20 mouse cellular contexts compared by ENCODE assay signal in the genomic region with DNA sequence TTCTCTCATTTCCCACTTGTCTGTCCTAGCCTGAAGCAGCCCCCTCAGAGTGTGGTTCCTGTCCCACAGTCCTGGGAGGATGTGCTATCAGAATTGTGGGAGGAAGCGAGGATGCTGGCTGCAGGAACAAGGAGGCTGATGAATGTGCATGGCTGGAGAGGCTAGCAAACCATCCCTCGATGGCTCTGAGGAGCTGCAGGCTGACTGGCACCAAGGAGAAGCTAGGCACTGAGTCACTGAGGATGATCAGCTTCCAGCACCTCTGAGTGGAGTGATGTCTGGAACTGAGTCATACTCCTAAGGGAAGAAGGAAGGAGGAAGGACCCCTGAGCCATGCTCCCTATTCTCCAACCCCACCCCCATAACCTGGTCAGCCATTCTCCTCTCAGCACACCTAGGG.
DNase-seq lines count a peak whose midpoint lies in the region; TF ChIP-seq lines count a peak whose summit lies in the region.
"Had no signal": no experiment of that assay in that cellular context is flagged by ENCODE, and none has a peak within 500 bp of the region (broad histone marks: within the 10 kb centered on the region; RNA-seq: fewer than 3 reads in every experiment).

No protein-coding gene starts in this region.

- DNase-seq in frontal cortex, postnatal 36 days (ENCODE audit: low spot score in 2 of 2): peak; percentile 12 to 17
- DNase-seq in frontal cortex, postnatal 25 days (ENCODE audit: low spot score in 2 of 2): no peak
- DNase-seq in left cerebral cortex, adult 2 months (ENCODE audit: extremely low spot score in 1 of 2, low spot score in 2 of 2): peak; percentile 13 to 22
- no peak for DNase-seq in left cerebral cortex, adult 11 months (ENCODE audit: low spot score)
- peak; percentile 16 to 19 for DNase-seq in right cerebral cortex, postnatal 36 days (ENCODE audit: low spot score in 2 of 2)
- DNase-seq in right cerebral cortex, postnatal 10 days (ENCODE audit: low spot score in 2 of 2): no peak
- DNase-seq: adrenal gland, postnatal 10 days; adrenal gland, postnatal 36 days; B cell, adult 2 months; cerebellum, adult 11 months; cerebellum, adult 2 months; cerebellum, adult 9-11 months; cerebellum, postnatal 25 days; forebrain, postnatal 0 days; gastrocnemius, postnatal 25 days; heart, adult 2 months had no signal

- H3K4me3 ChIP-seq in left cerebral cortex, adult 2 months: no peak overlapping the region
- H3K4me3 ChIP-seq: embryonic facial prominence, embryonic 12.5 days; embryonic facial prominence, embryonic 15.5 days; heart, adult 2 months; hindbrain, embryonic 12.5 days; hindbrain, embryonic 15.5 days had no signal

- no peak for TF ChIP-seq CTCF in left cerebral cortex, adult 2 months (IDR thresholded peaks at IDR 0.05)

- no peak overlapping the region for H3K27ac ChIP-seq in left cerebral cortex, adult 2 months
- H3K27ac ChIP-seq: embryonic facial prominence, embryonic 12.5 days; embryonic facial prominence, embryonic 15.5 days; heart, adult 2 months; hindbrain, embryonic 12.5 days; hindbrain, embryonic 15.5 days had no signal

- intact Hi-C loops in left cerebral cortex, adult 2 months (cut with DNase I): no loop called here

Comparison
In these comparisons a context has a peak if more than half of its experiments do, and no peak if none do; other contexts are left out.
1. DNase-seq: peak in frontal cortex, postnatal 36 days (2 of 2), left cerebral cortex, adult 2 months (2 of 2) and right cerebral cortex, postnatal 36 days (2 of 2); none in frontal cortex, postnatal 25 days (0 of 2), left cerebral cortex, adult 11 months (single experiment) and right cerebral cortex, postnatal 10 days (0 of 2).